Mouse (Mus musculus) liver, adult 2 months (tissue): ENCODE results near the gene Hba-a2. TPM values are rescaled to one million over a fixed set of nuclear protein-coding genes. Genes with fewer than 3 reads are reported as not detected.
"Not testable (repeated sequence)": the region's sequence is repeated elsewhere in the genome, so short reads cannot be mapped to it uniquely, and the experiment has no call there.

Experiments used
- DNase-seq: peaks from one replicate; pipeline ENCODE4 v3.0.0-alpha.2; 2011; ENCODE audit warnings: low read depth, low spot score; ENCODE audit errors: extremely low read depth
- H3K27ac ChIP-seq: fragments of 200-500 bp; replicated peaks from 2 replicates; pipeline ENCODE4 v1.5.1; 2012; ENCODE audit warnings: low read depth, mild to moderate bottlenecking, control low read depth, inconsistent platforms, low read length; ENCODE audit not compliant: insufficient read depth
- H3K27me3 ChIP-seq: fragments of 200-500 bp; 2 replicates; pipeline ENCODE4 v1.6.1; 2012; ENCODE audit warnings: mild to moderate bottlenecking, moderate library complexity, low read length, inconsistent platforms; ENCODE audit not compliant: control insufficient read depth, insufficient read depth
- H3K36me3 ChIP-seq: fragments of 200-500 bp; 2 replicates; pipeline ENCODE4 v1.6.1; 2012; ENCODE audit warnings: low read length, inconsistent platforms; ENCODE audit not compliant: control insufficient read depth, insufficient read depth
- H3K4me1 ChIP-seq: fragments of 200-500 bp; 2 replicates; pipeline ENCODE4 v1.6.1; 2011; ENCODE audit warnings: low read length; ENCODE audit not compliant: control insufficient read depth, insufficient read depth
- H3K4me3 ChIP-seq: fragments of 200-500 bp; 2 replicates; pipeline ENCODE4 v1.5.1; 2011; ENCODE audit warnings: low read depth, mild to moderate bottlenecking, control low read depth, low read length, moderate library complexity; ENCODE audit not compliant: insufficient read depth
- H3K79me2 ChIP-seq: fragments of 200-500 bp; 2 replicates; pipeline ENCODE4 v1.6.1; 2012; ENCODE audit warnings: inconsistent platforms, mild to moderate bottlenecking, low read length, moderate library complexity; ENCODE audit not compliant: control insufficient read depth, insufficient read depth
- H3K9ac ChIP-seq: fragments of 200-500 bp; 2 replicates; pipeline ENCODE4 v1.6.1; 2012; ENCODE audit warnings: low read depth, mild to moderate bottlenecking, control low read depth, inconsistent platforms, low read length
- CTCF ChIP-seq: fragments of 200-500 bp; IDR thresholded peaks from 2 replicates; pipeline ENCODE4 v1.5.1; 2011; ENCODE audit warnings: low read depth, low read length, control low read depth
- POLR2A ChIP-seq: fragments of 200-500 bp; IDR thresholded peaks from 2 replicates; pipeline ENCODE4 v1.6.1; 2011; ENCODE audit warnings: low read length, control low read depth; ENCODE audit not compliant: insufficient read depth; ENCODE audit errors: extremely low read depth
- WGBS: fragments of 180-500 bp; shearing (Covaris S2); methylation state at CpG from one replicate; pipeline ENCODE4 v1.1.7; 2018; 5-methylcytosine and 5-hydroxymethylcytosine counted together
- polyA plus RNA-seq: library from polyadenylated mRNA; depleted of rRNA; stranded (reverse); fragments of >200 nt; gene quantifications from 2 replicates; pipeline ENCODE4 v1.2.3, GENCODE M21; 2012; rRNA removed
- total RNA-seq: library from RNA; depleted of rRNA; stranded (reverse); fragments of >200 nt; gene quantifications from 2 replicates; pipeline ENCODE4 v1.2.3, GENCODE M21; 2014; rRNA removed

The Hba-a2 gene
- total RNA-seq: 243 and 388 TPM in 2 replicates
- polyA plus RNA-seq: 604 and 869 TPM in 2 replicates

- not testable (repeated sequence) for DNase-seq, H3K36me3 ChIP-seq, H3K4me1 ChIP-seq, H3K27ac ChIP-seq, H3K27me3 ChIP-seq, H3K9ac ChIP-seq, H3K79me2 ChIP-seq, H3K4me3 ChIP-seq
- no CpG with 5 or more reads among the region's 4 CpGs for WGBS
These were observed at the start of gene Hba-a2 for GRCm38 (mm10) chr11:32296203-32296602. Gene Hba-a2, plus strand, starts transcription at chr11:32296489.

DNA sequence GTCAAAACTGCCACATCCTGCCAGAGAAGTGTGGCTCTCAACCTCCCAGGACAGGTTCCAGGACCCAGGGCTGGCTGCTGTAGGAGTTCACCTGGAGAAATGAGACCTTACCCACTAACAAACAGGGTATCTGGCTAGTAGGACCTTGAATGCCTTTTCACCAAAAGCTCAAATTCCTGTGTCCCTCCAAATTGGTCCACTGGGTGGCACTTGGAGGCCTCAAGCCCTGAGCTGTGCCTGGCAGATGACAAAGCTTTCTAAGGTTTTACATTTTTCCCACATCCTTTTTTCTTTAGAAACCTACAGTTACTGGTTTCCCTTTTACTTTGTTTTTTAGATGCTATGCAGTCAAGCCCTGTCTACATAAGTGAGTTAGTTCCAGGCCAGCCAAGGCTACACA is 49.2 kb upstream of the Hba-a2 start:
- no peak overlapping the region for H3K9ac ChIP-seq
- H3K36me3 ChIP-seq: peaks cover 46% of the 10 kb centered on the region
- DNase-seq: no peak
- no peak overlapping the region for H3K4me3 ChIP-seq
- no peaks in the 10 kb centered on the region for H3K79me2 ChIP-seq
- H3K27ac ChIP-seq: no peak overlapping the region
- H3K27me3 ChIP-seq: no peaks in the 10 kb centered on the region
- no peak for TF ChIP-seq CTCF
- TF ChIP-seq POLR2A: no peak
- H3K4me1 ChIP-seq: no peaks in the 10 kb centered on the region

DNA sequence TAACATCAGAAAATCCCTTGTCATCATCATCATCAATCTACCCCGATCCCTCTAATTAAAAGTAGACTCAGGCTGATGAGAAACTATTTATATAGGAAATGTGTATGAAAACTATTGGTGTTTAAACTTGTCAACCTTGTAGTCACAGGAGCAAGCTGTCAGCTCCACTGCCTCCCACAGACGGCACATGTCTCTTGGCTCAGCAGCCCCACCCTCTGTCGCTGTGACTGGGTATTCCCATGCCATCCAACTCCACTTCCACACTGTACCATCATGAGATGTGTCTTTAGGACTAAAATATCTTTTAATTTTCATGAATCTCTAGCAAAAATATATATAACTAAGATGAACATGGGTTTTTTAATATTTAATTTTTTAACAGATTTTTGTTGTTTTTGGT is 47.9 kb upstream of the Hba-a2 start:
- TF ChIP-seq CTCF (no peak), POLR2A (no peak)
- H3K4me3 ChIP-seq: no peak overlapping the region
- WGBS: 90% methylated on average over 3 of the region's 3 CpGs
- H3K36me3 ChIP-seq: peaks cover 55% of the 10 kb centered on the region
- no peak for DNase-seq
- no peak overlapping the region for H3K27ac ChIP-seq
- H3K9ac ChIP-seq: no peak overlapping the region
- H3K4me1 ChIP-seq: no peaks in the 10 kb centered on the region
- H3K27me3 ChIP-seq: no peaks in the 10 kb centered on the region
- no peaks in the 10 kb centered on the region for H3K79me2 ChIP-seq

GRCm38 (mm10) chr11:32250880-32251763 is 45.2 kb upstream of the Hba-a2 start:
- Histone ChIP-seq H3K36me3 (peaks cover 68% of the 10 kb centered on the region), H3K4me3 (no peak overlapping the region), H3K9ac (no peak overlapping the region), H3K27me3 (no peaks in the 10 kb centered on the region), H3K4me1 (no peaks in the 10 kb centered on the region), H3K27ac (no peak overlapping the region), H3K79me2 (peaks cover 3% of the 10 kb centered on the region; the same call in 1 of the 2 replicates)
- DNase-seq: no peak
- TF ChIP-seq POLR2A: no peak
- TF ChIP-seq CTCF: no peak
- WGBS: 92% methylated on average over 8 of the region's 8 CpGs

DNA sequence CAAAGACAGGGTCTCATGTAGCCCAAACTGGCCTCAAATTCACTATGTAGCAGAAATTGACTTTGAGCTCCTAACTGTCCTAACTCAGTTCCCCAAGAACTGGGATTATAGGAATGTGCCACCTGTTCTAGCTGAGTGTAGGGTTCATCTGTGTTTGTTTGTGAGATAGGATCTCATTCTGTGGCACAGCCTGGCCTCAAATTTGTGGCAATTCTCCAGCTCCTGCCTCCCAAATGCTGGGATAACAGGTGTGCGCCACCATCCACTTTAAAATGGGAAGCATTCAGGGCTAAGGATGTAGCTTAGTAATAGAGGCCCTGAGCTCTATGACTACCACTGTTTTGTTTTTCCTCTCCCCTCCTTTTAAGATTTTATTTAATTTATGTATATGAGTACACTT is 43.2 kb upstream of the Hba-a2 start:
- DNase-seq: no peak
- Histone ChIP-seq H3K79me2 (peaks cover 3% of the 10 kb centered on the region; the same call in 1 of the 2 replicates), H3K36me3 (peaks cover 51% of the 10 kb centered on the region), H3K4me3 (no peak overlapping the region), H3K9ac (no peak overlapping the region), H3K4me1 (no peaks in the 10 kb centered on the region), H3K27ac (no peak overlapping the region), H3K27me3 (no peaks in the 10 kb centered on the region)
- WGBS: 93% methylated on average over 1 of the region's 1 CpGs
- TF ChIP-seq POLR2A (no peak), CTCF (no peak)

GRCm38 (mm10) chr11:32256146-32256545 is 40.1 kb upstream of the Hba-a2 start:
- Histone ChIP-seq H3K9ac (no peak overlapping the region), H3K27me3 (no peaks in the 10 kb centered on the region), H3K79me2 (peaks cover 3% of the 10 kb centered on the region), H3K4me1 (no peaks in the 10 kb centered on the region), H3K36me3 (peaks cover 36% of the 10 kb centered on the region), H3K27ac (no peak overlapping the region), H3K4me3 (no peak overlapping the region)
- DNase-seq: no peak
- 100% methylated on average over 1 of the region's 1 CpGs for WGBS
- TF ChIP-seq POLR2A (no peak), CTCF (no peak)
